Mouse (Mus musculus) heart, embryonic 12.5 days (tissue): Measurements from ENCODE around the gene Oscp1. TPM values are rescaled to one million over a fixed set of nuclear protein-coding genes. Genes with fewer than 3 reads are reported as not detected.
A peak's percentile ranks its signal among the peaks of the same experiment; 100 is the strongest.

ENCODE experiments used
- ATAC-seq: fragments of 200-750 bp; cut with Nextera tagmentation; 2 replicates; pipeline ENCODE4 v1.8.0; 2017; ENCODE audit warnings: moderate TSS enrichment, moderate library complexity; ENCODE audit not compliant: insufficient number of reproducible peaks, low FRiP score
- H3K27ac ChIP-seq: fragments of 300-500 bp; sonication (generic); 2 replicates; pipeline ENCODE4 v1.5.1; 2016; ENCODE audit warnings: mild to moderate bottlenecking, moderate library complexity; ENCODE audit not compliant: poor library complexity, severe bottlenecking
- H3K27me3 ChIP-seq: fragments of 300-500 bp; sonication (generic); replicated peaks from 2 replicates; pipeline ENCODE4 v1.6.1; 2016; ENCODE audit warnings: mild to moderate bottlenecking, moderate library complexity
- H3K36me3 ChIP-seq: fragments of 300-500 bp; sonication (generic); 2 replicates; pipeline ENCODE4 v1.6.1; 2016; ENCODE audit warnings: mild to moderate bottlenecking, moderate library complexity
- H3K4me1 ChIP-seq: fragments of 300-500 bp; sonication (generic); replicated peaks from 2 replicates; pipeline ENCODE4 v1.6.1; 2016; ENCODE audit warnings: mild to moderate bottlenecking
- H3K4me2 ChIP-seq: fragments of 300-500 bp; sonication (generic); 2 replicates; pipeline ENCODE4 v1.6.1; 2016; ENCODE audit warnings: mild to moderate bottlenecking, moderate library complexity
- H3K4me3 ChIP-seq: fragments of 300-500 bp; sonication (generic); 2 replicates; pipeline ENCODE4 v1.5.1; 2016; ENCODE audit warnings: mild to moderate bottlenecking
- H3K9ac ChIP-seq: fragments of 300-500 bp; sonication (generic); 2 replicates; pipeline ENCODE4 v1.6.1; 2016; ENCODE audit warnings: mild to moderate bottlenecking, moderate library complexity
- H3K9me3 ChIP-seq: fragments of 300-500 bp; sonication (generic); replicated peaks from 2 replicates; pipeline ENCODE4 v1.6.1; 2016; ENCODE audit warnings: mild to moderate bottlenecking, moderate library complexity
- WGBS: fragments of 180-500 bp; shearing (Covaris S2); methylation state at CpG from one replicate; pipeline ENCODE4 v1.1.7; 2016; 5-methylcytosine and 5-hydroxymethylcytosine counted together
- polyA plus RNA-seq: library from polyadenylated mRNA; unstranded; fragments of >200 nt; fragmentation: Nextera tagmentation; extraction: Ambion mirVana; gene quantifications from 2 replicates; pipeline ENCODE4 v1.2.1, GENCODE M21; 2016

The Oscp1 gene
- polyA plus RNA-seq, 1 experiment from 2014 or later, result 5.9 TPM

GRCm38 (mm10) chr4:126131290-126132121 is 73.1 kb downstream of the Oscp1 start:
- no peaks in the 10 kb centered on the region for H3K27me3 ChIP-seq
- no peak overlapping the region for H3K4me3 ChIP-seq
- ATAC-seq, result no peak
- H3K9me3 ChIP-seq, result 0 out of 2 replicates have a peak, but pooled peaks cover 3% of the 10 kb centered on the region
- H3K36me3 ChIP-seq, result peaks cover 77% of the 10 kb centered on the region
- no peak overlapping the region for H3K9ac ChIP-seq
- 55% methylated on average over 10 of the region's 10 CpGs for WGBS
- peak overlapping the region; percentile 56 for H3K27ac ChIP-seq
- H3K4me2 ChIP-seq, result no peak overlapping the region
- peaks cover 38% of the 10 kb centered on the region for H3K4me1 ChIP-seq

- Histone ChIP-seq H3K27me3 (no peaks in the 10 kb centered on the region), H3K4me3 (no peak overlapping the region), H3K36me3 (peaks cover 76% of the 10 kb centered on the region), H3K9me3 (0 out of 2 replicates have a peak, but pooled peaks cover 3% of the 10 kb centered on the region), H3K27ac (peak overlapping the region; percentile 56; the same call in 1 of the 2 replicates), H3K4me1 (peaks cover 38% of the 10 kb centered on the region), H3K9ac (no peak overlapping the region), H3K4me2 (no peak overlapping the region)
- ATAC-seq, result no peak
- 71% methylated on average over 6 of the region's 6 CpGs for WGBS
Measured at GRCm38 (mm10) chr4:126132636-126133264, 74.4 kb downstream of the Oscp1 start.

- H3K36me3 ChIP-seq, result peaks cover 78% of the 10 kb centered on the region
- H3K4me1 ChIP-seq, result peaks cover 38% of the 10 kb centered on the region
- no peak overlapping the region for H3K9ac ChIP-seq
Measured at GRCm38 (mm10) chr4:126134236-126134635, 75.9 kb downstream of the Oscp1 start.

DNA sequence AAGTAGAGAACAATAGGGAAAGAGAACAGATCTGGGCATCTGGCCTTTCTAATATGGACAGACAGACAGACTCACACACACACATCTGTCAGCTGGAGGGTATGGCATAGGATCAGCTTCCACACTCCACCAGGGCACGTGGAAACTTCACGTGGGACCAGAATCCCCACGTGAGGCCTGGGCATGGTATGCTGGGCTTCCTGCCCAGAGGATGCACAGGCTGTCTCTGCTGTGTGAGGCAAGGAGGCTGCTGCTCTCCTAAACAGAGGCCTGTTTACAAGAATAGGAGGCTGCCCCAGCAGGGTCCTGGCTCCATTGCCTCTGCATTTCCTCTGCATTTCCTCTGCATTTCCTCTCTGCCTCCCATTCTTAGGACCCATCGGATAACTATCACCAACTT is 76.3 kb downstream of the Oscp1 start:
- peaks cover 38% of the 10 kb centered on the region for H3K4me1 ChIP-seq
- 0 out of 2 replicates have a peak, but pooled peaks cover 3% of the 10 kb centered on the region for H3K9me3 ChIP-seq
- peaks cover 78% of the 10 kb centered on the region for H3K36me3 ChIP-seq
- H3K9ac ChIP-seq, result no peak overlapping the region
- H3K27me3 ChIP-seq, result no peaks in the 10 kb centered on the region
- no peak for ATAC-seq
- H3K27ac ChIP-seq, result no peak overlapping the region
- WGBS, result 80% methylated on average over 4 of the region's 4 CpGs
- no peak overlapping the region for H3K4me2 ChIP-seq
- H3K4me3 ChIP-seq, result no peak overlapping the region

More at GRCm38 (mm10) chr4:126134236-126134635, 75.9 kb downstream of the Oscp1 start:
- WGBS, result 93% methylated on average over 4 of the region's 4 CpGs
- no peak for ATAC-seq
- Histone ChIP-seq H3K4me2 (no peak overlapping the region), H3K27me3 (no peaks in the 10 kb centered on the region), H3K27ac (no peak overlapping the region), H3K4me3 (no peak overlapping the region), H3K9me3 (0 out of 2 replicates have a peak, but pooled peaks cover 3% of the 10 kb centered on the region)

DNA sequence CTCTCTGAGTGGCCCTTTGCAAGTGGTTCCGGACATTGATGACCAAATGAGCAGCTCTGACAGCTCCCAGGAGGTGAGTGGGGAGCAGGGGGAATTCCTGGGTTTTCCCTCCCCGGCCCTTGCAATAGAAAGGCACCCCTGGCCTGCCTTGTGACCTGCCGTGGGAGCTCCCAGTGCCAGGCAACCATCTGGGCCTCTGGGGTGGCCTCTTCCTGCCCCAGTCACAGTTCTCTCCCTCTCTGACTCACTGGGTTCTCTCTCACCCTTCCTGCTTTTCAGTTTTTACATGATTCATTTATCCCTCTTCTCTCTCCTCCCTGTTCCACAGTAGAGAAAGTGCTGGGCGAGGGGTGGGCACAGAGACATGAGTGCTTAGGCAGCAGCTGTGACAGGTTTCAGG is 79.4 kb downstream of the Oscp1 start:
- H3K36me3 ChIP-seq, result peaks cover 66% of the 10 kb centered on the region
- H3K4me1 ChIP-seq, result peaks cover 15% of the 10 kb centered on the region
- no peak overlapping the region for H3K9ac ChIP-seq
- no peaks in the 10 kb centered on the region for H3K27me3 ChIP-seq
- ATAC-seq, result no peak
- 76% methylated on average over 4 of the region's 4 CpGs for WGBS
- no peak overlapping the region for H3K27ac ChIP-seq
- 0 out of 2 replicates have a peak, but pooled peaks cover 3% of the 10 kb centered on the region for H3K9me3 ChIP-seq
- H3K4me2 ChIP-seq, result no peak overlapping the region
- no peak overlapping the region for H3K4me3 ChIP-seq

DNA sequence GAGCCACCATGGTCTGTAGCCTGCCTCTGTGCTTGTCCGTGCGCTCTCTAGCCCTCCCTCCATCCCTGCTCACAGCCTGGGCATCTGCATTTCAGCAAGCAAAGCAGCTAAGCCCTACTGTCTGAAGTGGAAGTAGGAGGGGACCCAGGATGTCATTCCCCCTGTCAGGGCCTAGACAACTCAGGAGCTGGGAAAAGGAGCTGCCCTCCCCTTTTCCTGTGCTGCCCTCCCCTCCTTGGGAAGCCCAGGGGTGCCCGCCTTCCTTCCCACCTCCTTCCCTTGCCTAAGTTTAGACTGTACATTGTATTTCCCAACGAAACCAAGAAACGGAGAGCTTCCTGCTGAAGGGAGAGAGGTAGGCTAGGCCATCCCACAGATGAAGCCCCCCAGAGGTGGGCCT is 82.7 kb downstream of the Oscp1 start:
- no peak overlapping the region for H3K9ac ChIP-seq
- peak overlapping the region; percentile 24 for H3K27ac ChIP-seq
- ATAC-seq, result no peak
- 67% methylated on average over 5 of the region's 5 CpGs for WGBS
- peaks cover 14% of the 10 kb centered on the region for H3K4me1 ChIP-seq
- H3K4me3 ChIP-seq, result no peak overlapping the region
- no peaks in the 10 kb centered on the region for H3K27me3 ChIP-seq
- H3K4me2 ChIP-seq, result no peak overlapping the region
- peaks cover 7% of the 10 kb centered on the region; the same call in 1 of the 2 replicates for H3K9me3 ChIP-seq
- H3K36me3 ChIP-seq, result peaks cover 41% of the 10 kb centered on the region

Other genes starting within 250 kb of the Oscp1 start
- 0.15 and 0.30 TPM in 2 replicates for gene Csf3r, start 34.0 kb upstream of the Oscp1 start, polyA plus RNA-seq
- 142 and 146 TPM in 2 replicates for gene Mrps15, start 11.6 kb upstream of the Oscp1 start, polyA plus RNA-seq
- 36.3 and 41.2 TPM in 2 replicates for gene Lsm10, start 38.1 kb downstream of the Oscp1 start, polyA plus RNA-seq
- 35.0 and 35.2 TPM in 2 replicates for gene Stk40, start 45.4 kb downstream of the Oscp1 start, polyA plus RNA-seq
- 30.6 and 31.2 TPM in 2 replicates for gene Eva1b, start 89.2 kb downstream of the Oscp1 start, polyA plus RNA-seq
- gene Sh3d21, start 104.9 kb downstream of the Oscp1 start, polyA plus RNA-seq, result 2.7 and 3.6 TPM in 2 replicates
- gene Thrap3, start 144.2 kb downstream of the Oscp1 start, polyA plus RNA-seq, result 177 and 191 TPM in 2 replicates
- gene Map7d1, start 197.8 kb downstream of the Oscp1 start, polyA plus RNA-seq, result 73.9 and 76.4 TPM in 2 replicates
- gene Trappc3, start 203.8 kb downstream of the Oscp1 start, polyA plus RNA-seq, result 68.0 and 68.7 TPM in 2 replicates
- gene Col8a2, start 228.2 kb downstream of the Oscp1 start, polyA plus RNA-seq, result 4.7 and 4.9 TPM in 2 replicates